Mouse (Mus musculus) limb, embryonic 14.5 days (tissue): ENCODE data around the gene Filip1l. TPM values are rescaled to one million over a fixed set of nuclear protein-coding genes. Genes with fewer than 3 reads are reported as not detected.

Experiments used
- ATAC-seq: fragments of 200-750 bp; cut with Nextera tagmentation; 2 replicates; pipeline ENCODE4 v1.8.0; 2017; ENCODE audit warnings: low read depth, moderate number of reproducible peaks, moderate TSS enrichment; ENCODE audit not compliant: low FRiP score
- DNase-seq: peaks from one replicate; pipeline ENCODE4 v3.0.0-alpha.2; 2015; ENCODE audit warnings: low spot score
- H3K27ac ChIP-seq: fragments of 300-500 bp; sonication (generic); replicated peaks from 2 replicates; pipeline ENCODE4 v1.5.1; 2014; ENCODE audit warnings: low read depth, mild to moderate bottlenecking, low read length, moderate library complexity, mixed read lengths
- H3K27me3 ChIP-seq: fragments of 300-500 bp; sonication (generic); 2 replicates; pipeline ENCODE4 v1.6.1; 2014; ENCODE audit warnings: low read length, mixed read lengths; ENCODE audit not compliant: control insufficient read depth, insufficient read depth
- H3K36me3 ChIP-seq: fragments of 300-500 bp; sonication (generic); 2 replicates; pipeline ENCODE4 v1.6.1; 2014; ENCODE audit warnings: mild to moderate bottlenecking, low read length, moderate library complexity, mixed read lengths; ENCODE audit not compliant: control insufficient read depth, insufficient read depth
- H3K4me1 ChIP-seq: fragments of 300-500 bp; sonication (generic); 2 replicates; pipeline ENCODE4 v1.6.1; 2014; ENCODE audit warnings: antibody characterized with exemption, low read length, mixed read lengths; ENCODE audit not compliant: control insufficient read depth, insufficient read depth
- H3K4me2 ChIP-seq: fragments of 300-500 bp; sonication (generic); replicated peaks from 2 replicates; pipeline ENCODE4 v1.6.1; 2014; ENCODE audit warnings: low read depth, mild to moderate bottlenecking, low read length, moderate library complexity; ENCODE audit not compliant: severe bottlenecking
- H3K4me3 ChIP-seq: fragments of 300-500 bp; sonication (generic); replicated peaks from 2 replicates; pipeline ENCODE4 v1.5.1; 2014; ENCODE audit warnings: low read length
- H3K9ac ChIP-seq: fragments of 300-500 bp; sonication (generic); 2 replicates; pipeline ENCODE4 v1.6.1; 2014; ENCODE audit warnings: mild to moderate bottlenecking, low read depth, low read length, moderate library complexity; ENCODE audit not compliant: severe bottlenecking
- H3K9me3 ChIP-seq: fragments of 300-500 bp; sonication (generic); 2 replicates; pipeline ENCODE4 v1.6.1; 2016; ENCODE audit warnings: low read length; ENCODE audit not compliant: control insufficient read depth
- POLR2A ChIP-seq: fragments of 200-500 bp; IDR thresholded peaks from 2 replicates; pipeline ENCODE4 v1.8.0; 2012; ENCODE audit warnings: inconsistent platforms, mild to moderate bottlenecking, moderate library complexity, borderline replicate concordance; ENCODE audit not compliant: insufficient read depth, insufficient read length; ENCODE audit errors: extremely low read depth
- WGBS: fragments of 180-500 bp; shearing (Covaris S2); extraction: QIAGEN DNeasy Blood & Tissue Kit; methylation state at CpG from one replicate; pipeline ENCODE4 v1.1.7; 2014; 5-methylcytosine and 5-hydroxymethylcytosine counted together
- polyA plus RNA-seq, 2 experiments: library from polyadenylated mRNA; depleted of rRNA in 1 of 2; stranded (reverse) in 1 of 2; unstranded in 1 of 2; fragments of >200 nt; fragmentation: Nextera tagmentation in 1 of 2; extraction: Ambion mirVana in 1 of 2; gene quantifications; 2 replicates each; pipeline versions ENCODE4 v1.2.1 to v1.2.3; 2012 to 2014

The Filip1l gene
- polyA plus RNA-seq, 2 experiments, result 30.3 to 43.9 TPM

- Histone ChIP-seq H3K9me3 (no peaks in the 10 kb centered on the region), H3K4me2 (no peak overlapping the region), H3K27me3 (no peaks in the 10 kb centered on the region), H3K27ac (no peak overlapping the region), H3K4me1 (peaks cover 15% of the 10 kb centered on the region), H3K9ac (no peak overlapping the region), H3K4me3 (no peak overlapping the region), H3K36me3 (no peaks in the 10 kb centered on the region)
- DNase-seq (no peak), ATAC-seq (no peak)
- no peak for TF ChIP-seq POLR2A
These were observed 135.8 kb downstream of the Filip1l start for GRCm38 (mm10) chr16:57488661-57489060.

- no peaks in the 10 kb centered on the region for H3K36me3 ChIP-seq
- 83% methylated on average over 8 of the region's 8 CpGs for whole genome bisulfite sequencing
- no peak overlapping the region for H3K9ac ChIP-seq
- no peak for DNase-seq
- H3K27ac ChIP-seq, result no peak overlapping the region
- H3K27me3 ChIP-seq, result no peaks in the 10 kb centered on the region
- no peaks in the 10 kb centered on the region for H3K9me3 ChIP-seq
- no peak for TF ChIP-seq POLR2A
- no peak for ATAC-seq
- no peak overlapping the region for H3K4me2 ChIP-seq
- peaks cover 6% of the 10 kb centered on the region; the same call in 1 of the 2 replicates for H3K4me1 ChIP-seq
- no peak overlapping the region for H3K4me3 ChIP-seq
These were observed 137.8 kb downstream of the Filip1l start for GRCm38 (mm10) chr16:57490691-57491090.

- WGBS, result 88% methylated on average over 4 of the region's 4 CpGs
- H3K9me3 ChIP-seq, result no peaks in the 10 kb centered on the region
- H3K9ac ChIP-seq, result no peak overlapping the region
- no peaks in the 10 kb centered on the region for H3K36me3 ChIP-seq
- no peak for TF ChIP-seq POLR2A
- no peak overlapping the region for H3K4me2 ChIP-seq
- ATAC-seq (no peak), DNase-seq (no peak)
- H3K4me3 ChIP-seq, result no peak overlapping the region
- H3K27ac ChIP-seq, result no peak overlapping the region
- H3K4me1 ChIP-seq, result peaks cover under 1% of the 10 kb centered on the region; the same call in 1 of the 2 replicates
- no peaks in the 10 kb centered on the region for H3K27me3 ChIP-seq
These were observed 139.0 kb downstream of the Filip1l start for GRCm38 (mm10) chr16:57491853-57492252.

GRCm38 (mm10) chr16:57495476-57496203 is 142.7 kb downstream of the Filip1l start:
- ATAC-seq, result no peak

DNA sequence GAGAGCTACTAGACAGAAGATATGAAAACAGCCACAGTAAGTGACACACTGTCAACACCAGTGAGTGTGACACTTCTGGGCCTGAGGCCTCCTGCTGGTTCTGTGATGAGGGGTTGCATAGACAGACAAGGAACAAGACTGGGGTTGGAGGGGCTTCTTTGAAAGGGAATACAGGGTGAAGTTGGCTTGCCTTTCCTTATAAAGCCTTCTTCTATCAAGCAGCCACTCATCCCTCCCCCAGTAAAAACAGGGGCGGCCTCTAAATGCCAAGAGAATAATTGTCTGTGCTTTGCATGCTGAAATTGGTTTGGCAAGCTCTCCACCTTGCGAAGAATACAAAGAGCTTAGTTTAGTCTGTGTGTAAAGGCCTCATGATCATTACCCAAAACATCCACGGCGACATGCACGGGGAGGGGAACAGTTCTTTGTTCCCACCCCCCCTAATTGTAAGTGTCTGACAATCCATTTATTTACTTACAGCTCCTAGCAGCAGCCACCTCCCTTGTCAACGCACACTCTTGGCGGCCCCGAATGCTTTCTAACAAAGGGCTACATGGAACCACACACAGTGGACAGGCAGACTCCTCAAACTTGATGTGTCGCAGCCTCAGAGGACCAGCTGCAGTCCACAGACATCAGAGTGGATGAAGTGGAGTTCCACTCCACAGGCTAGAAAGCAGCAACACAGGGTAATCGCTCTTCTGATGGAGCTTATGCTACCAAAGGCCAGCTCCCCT is 143.7 kb downstream of the Filip1l start:
- no peak overlapping the region for H3K27ac ChIP-seq
- H3K9me3 ChIP-seq, result no peaks in the 10 kb centered on the region
- H3K36me3 ChIP-seq, result no peaks in the 10 kb centered on the region
- H3K4me1 ChIP-seq, result no peaks in the 10 kb centered on the region; the same call in 1 of the 2 replicates
- no peak overlapping the region for H3K4me3 ChIP-seq
- no peak overlapping the region for H3K4me2 ChIP-seq
- H3K27me3 ChIP-seq, result no peaks in the 10 kb centered on the region
- no peak overlapping the region for H3K9ac ChIP-seq
- no peak for ATAC-seq
- no peak for DNase-seq
- 85% methylated on average over 10 of the region's 10 CpGs for WGBS
- TF ChIP-seq POLR2A, result no peak

More at GRCm38 (mm10) chr16:57495476-57496203, 142.7 kb downstream of the Filip1l start:
- no peak overlapping the region for H3K4me3 ChIP-seq
- H3K4me1 ChIP-seq, result no peaks in the 10 kb centered on the region; the same call in 1 of the 2 replicates
- DNase-seq, result no peak
- H3K27ac ChIP-seq, result no peak overlapping the region
- no peaks in the 10 kb centered on the region for H3K9me3 ChIP-seq
- no peaks in the 10 kb centered on the region for H3K27me3 ChIP-seq
- WGBS, result 78% methylated on average over 10 of the region's 10 CpGs
- no peak overlapping the region for H3K9ac ChIP-seq
- H3K4me2 ChIP-seq, result no peak overlapping the region
- no peak for TF ChIP-seq POLR2A
- no peaks in the 10 kb centered on the region for H3K36me3 ChIP-seq
